Mouse (Mus musculus) cortical plate, adult 2 months (tissue): ENCODE results near the gene Plk2.

Experiments
- CTCF ChIP-seq: fragments of 200-500 bp; IDR thresholded peaks from 2 replicates; pipeline ENCODE4 v1.5.1; 2011; ENCODE audit warnings: mild to moderate bottlenecking, control low read depth, low read length; ENCODE audit not compliant: insufficient read depth; ENCODE audit errors: extremely low read depth
- POLR2A ChIP-seq: fragments of 200-500 bp; IDR thresholded peaks from 2 replicates; pipeline ENCODE4 v1.6.1; 2011; ENCODE audit warnings: mild to moderate bottlenecking, low read length, control low read depth; ENCODE audit not compliant: insufficient read depth; ENCODE audit errors: extremely low read depth

DNA sequence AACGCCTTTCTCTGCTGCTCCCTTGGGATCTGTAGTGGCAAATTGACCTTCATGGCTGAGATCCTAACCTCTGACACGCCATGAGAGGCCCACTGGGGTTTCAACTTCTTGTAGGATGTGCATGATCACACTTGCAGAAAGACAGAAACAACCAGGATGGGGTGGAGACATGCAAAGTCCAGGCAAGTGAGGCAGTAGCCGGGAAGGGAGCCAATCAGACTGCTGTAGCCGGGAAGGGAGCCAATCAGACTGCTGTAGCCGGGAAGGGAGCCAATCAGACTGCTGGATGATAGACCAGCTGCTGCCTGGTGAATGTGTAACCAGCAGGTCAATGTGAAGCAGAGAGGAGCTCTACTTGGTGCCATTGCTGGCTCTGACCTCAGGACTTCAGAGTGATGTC lies 11.3 kb downstream of the Plk2 start:
- TF ChIP-seq CTCF (no peak), POLR2A (no peak)
